Mouse (Mus musculus) gonadal fat pad, adult 2 months (tissue): Measurements from ENCODE around the gene Tnc. TPM values are rescaled to one million over a fixed set of nuclear protein-coding genes. Genes with fewer than 3 reads are reported as not detected.
"Not testable (repeated sequence)": the region's sequence is repeated elsewhere in the genome, so short reads cannot be mapped to it uniquely, and the experiment has no call there.

Source experiments
- DNase-seq: peaks from one replicate; pipeline ENCODE4 v3.0.0-alpha.2; 2012; ENCODE audit warnings: low read depth
- polyA plus RNA-seq: library from polyadenylated mRNA; depleted of rRNA; stranded (reverse); fragments of >200 nt; gene quantifications from 2 replicates; pipeline ENCODE4 v1.2.3, GENCODE M21; 2012; rRNA removed

Gene Tnc
- polyA plus RNA-seq, 1 experiment, result 3.7 TPM

- no peak for DNase-seq
Measured at GRCm38 (mm10) chr4:63963410-63963809, 83.4 kb downstream of the Tnc start.

- DNase-seq, result no peak
Measured at GRCm38 (mm10) chr4:63961858-63962468, 84.9 kb downstream of the Tnc start.

- DNase-seq, result no peak
Measured at GRCm38 (mm10) chr4:63958601-63959000, 88.2 kb downstream of the Tnc start.

GRCm38 (mm10) chr4:63950054-63950453 lies 96.8 kb downstream of the Tnc start:
- DNase-seq, result no peak

GRCm38 (mm10) chr4:63948688-63949073 lies 98.1 kb downstream of the Tnc start:
- DNase-seq, result not testable (repeated sequence)

- DNase-seq, result no peak
Measured at GRCm38 (mm10) chr4:63948066-63948687, 98.6 kb downstream of the Tnc start.

GRCm38 (mm10) chr4:63943813-63944212 lies 103.0 kb downstream of the Tnc start:
- no peak for DNase-seq

- no peak for DNase-seq
Measured at GRCm38 (mm10) chr4:63942875-63943274, 103.9 kb downstream of the Tnc start.

GRCm38 (mm10) chr4:63941420-63941819 lies 105.4 kb downstream of the Tnc start:
- no peak for DNase-seq

- no peak for DNase-seq
Measured at GRCm38 (mm10) chr4:63939428-63939827, 107.4 kb downstream of the Tnc start.

- no peak for DNase-seq
Measured at GRCm38 (mm10) chr4:63935960-63936359, 110.9 kb downstream of the Tnc start.

GRCm38 (mm10) chr4:63935314-63935713 lies 111.5 kb downstream of the Tnc start:
- DNase-seq, result no peak

- DNase-seq, result no peak
Measured at GRCm38 (mm10) chr4:63930863-63931262, 116.0 kb downstream of the Tnc start.

GRCm38 (mm10) chr4:63929490-63929889 lies 117.3 kb downstream of the Tnc start:
- DNase-seq, result no peak

- no peak for DNase-seq
Measured at GRCm38 (mm10) chr4:63928192-63928591, 118.6 kb downstream of the Tnc start.

- peak; percentile 6 for DNase-seq
Measured at GRCm38 (mm10) chr4:63917181-63917580, 129.6 kb downstream of the Tnc start.

- no peak for DNase-seq
Measured at GRCm38 (mm10) chr4:63916753-63917152, 130.1 kb downstream of the Tnc start.

GRCm38 (mm10) chr4:63916288-63916687 lies 130.5 kb downstream of the Tnc start:
- no peak for DNase-seq

Other genes with a start within 250 kb of the Tnc start
- 0.04 and 0.05 TPM in 2 replicates for gene Tnfsf8, start 185.7 kb downstream of the Tnc start, polyA plus RNA-seq